Mouse (Mus musculus) gastrocnemius, postnatal 4 days (tissue): ENCODE results near the gene Ms4a6b. TPM values are rescaled to one million over a fixed set of nuclear protein-coding genes. Genes with fewer than 3 reads are reported as not detected.
"Not testable (repeated sequence)": the region's sequence is repeated elsewhere in the genome, so short reads cannot be mapped to it uniquely, and the experiment has no call there.

ENCODE experiments used
- DNase-seq, 2 experiments: peaks; one replicate each; pipeline ENCODE4 v3.0.0; 2021 to 2022; ENCODE audit warnings: low spot score in 2 of 2, mixed read lengths in 2 of 2
- long read RNA-seq, 2 experiments: library from polyadenylated mRNA; stranded (forward); transcript quantifications; one replicate each; pipeline ENCODE4 v2.0.0; 2021
- total RNA-seq, 2 experiments: library from RNA; stranded (reverse); gene quantifications; 2 replicates each; pipeline ENCODE4 v1.2.3; 2021

The Ms4a6b gene
- total RNA-seq: 1 to 10 TPM; 6.2 to 7.1 TPM
- long read RNA-seq, experiment 1, partial matches to known transcripts: 0 of 3 reads
- long read RNA-seq, experiment 1, other reads (novel, unspliced or antisense): 0 of 3 reads
- long read RNA-seq, experiment 2, transcript Ms4a6b-201 (7 exons, 1,687 nt): major isoform, 5 of 5 reads
- long read RNA-seq, experiment 2, partial matches to known transcripts: 0 of 5 reads
- long read RNA-seq, experiment 2, other reads (novel, unspliced or antisense): 0 of 5 reads

GRCm38 (mm10) chr19:11516246-11516645 lies at the start of gene Ms4a6b:
TSS of gene Ms4a6b (plus strand) at chr19:11516512.
- DNase-seq: no peak

DNA sequence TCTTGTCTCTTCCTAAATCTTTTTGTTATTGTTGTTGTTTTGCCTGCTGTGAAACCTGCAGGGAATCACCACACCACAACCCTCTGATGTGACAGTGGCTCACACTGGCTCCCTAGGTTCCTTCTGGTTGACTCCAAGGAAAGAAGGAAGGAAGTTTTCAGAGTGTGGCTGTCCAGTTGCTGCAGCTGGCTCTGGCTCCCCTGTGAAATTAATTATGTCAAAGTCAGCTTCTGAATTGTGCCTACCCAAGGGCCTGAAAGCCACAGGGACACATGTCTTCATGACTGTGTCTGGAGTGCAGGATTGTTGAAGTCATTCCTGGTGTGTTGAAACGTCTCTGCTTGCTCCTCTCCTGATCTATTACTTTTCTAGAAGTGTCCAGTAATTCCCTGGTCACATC lies 48.0 kb upstream of the Ms4a6b start:
- not testable (repeated sequence) for DNase-seq

DNA sequence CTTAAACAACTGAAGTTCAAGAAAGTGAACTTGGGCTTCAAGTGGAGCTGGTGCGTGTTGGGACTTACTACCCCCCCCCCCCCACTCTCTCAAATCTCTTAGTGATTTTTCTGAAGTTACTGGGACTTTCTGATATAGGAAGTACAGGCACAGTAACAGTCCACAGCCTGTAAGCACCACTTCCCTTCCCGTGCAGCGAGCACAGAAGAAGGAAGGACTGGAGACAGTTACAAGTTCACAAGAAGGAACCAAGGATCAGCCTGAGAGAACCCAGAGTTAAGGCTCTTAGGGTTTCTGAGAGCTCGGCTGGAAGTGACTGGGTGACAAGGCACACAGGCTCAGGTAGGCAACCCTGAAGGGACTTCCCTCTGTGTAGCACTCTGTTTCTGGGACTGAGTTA lies 47.1 kb upstream of the Ms4a6b start, which contains the start of gene Ms4a6c:
Gene Ms4a6c (plus strand): TSS at position 152 of the 400 bp plus-strand sequence.
- not testable (repeated sequence) for DNase-seq

- no peak for DNase-seq
These were observed 36.6 kb upstream of the Ms4a6b start for GRCm38 (mm10) chr19:11479714-11480113.

DNA sequence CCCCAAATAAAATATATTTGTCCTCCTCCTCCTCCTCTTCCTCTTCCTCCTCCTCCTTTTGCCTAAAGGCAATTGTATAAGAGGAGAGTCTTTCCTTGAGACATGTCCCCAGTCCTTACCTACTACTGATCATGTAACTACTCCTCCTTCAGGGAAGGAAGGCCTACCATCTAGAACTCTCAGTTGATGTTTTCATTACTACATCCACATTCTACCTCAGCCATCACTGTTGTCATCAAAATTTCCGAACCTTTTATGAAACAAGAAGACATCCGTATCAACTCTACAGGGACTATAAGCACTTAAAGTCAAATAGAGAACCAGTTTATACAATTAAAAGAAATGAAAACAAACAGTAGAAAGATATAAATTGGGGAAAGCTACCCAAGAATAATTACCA lies 33.6 kb upstream of the Ms4a6b start:
- DNase-seq: no peak

DNA sequence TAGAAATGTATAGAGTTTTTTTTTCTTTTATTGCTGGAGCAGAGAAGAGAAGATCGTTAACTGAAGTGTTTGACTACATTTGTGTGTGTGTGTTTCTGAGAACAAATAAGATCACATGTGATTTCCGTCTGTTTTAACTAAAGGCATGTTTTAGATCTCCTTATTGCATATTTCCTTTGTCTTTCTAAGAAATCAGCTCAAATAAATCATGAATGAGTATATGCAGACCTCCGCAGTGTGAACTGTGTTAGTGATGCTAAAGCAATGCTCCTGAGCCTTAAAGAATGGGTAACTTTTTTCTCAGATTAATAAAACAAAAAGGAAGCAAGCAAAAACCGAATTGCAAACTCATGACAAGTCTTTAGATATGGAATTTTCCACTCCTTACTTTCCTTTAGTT lies 32.4 kb upstream of the Ms4a6b start:
- no peak for DNase-seq

- no peak for DNase-seq
These were observed 31.9 kb upstream of the Ms4a6b start for GRCm38 (mm10) chr19:11484388-11484787.

DNA sequence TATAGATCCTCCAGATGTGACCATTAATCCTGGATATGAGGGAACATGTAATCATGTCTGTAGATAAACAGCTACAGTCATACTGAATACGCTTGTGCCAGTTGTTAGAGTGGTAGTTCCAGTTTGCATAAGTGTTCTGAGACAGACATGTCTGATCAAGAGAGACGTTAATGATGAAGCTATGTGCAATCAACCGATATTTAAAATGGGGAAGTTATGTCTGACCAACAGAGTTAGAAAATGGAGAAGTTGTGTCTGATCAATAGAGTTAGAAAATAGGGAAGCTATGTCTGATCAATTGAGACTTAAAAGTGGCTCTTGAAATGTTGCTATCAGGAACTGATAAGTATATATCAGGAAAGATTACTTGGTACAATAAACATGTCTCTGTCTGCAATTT lies 31.0 kb upstream of the Ms4a6b start:
- DNase-seq: no peak

GRCm38 (mm10) chr19:11485746-11486145 lies 30.6 kb upstream of the Ms4a6b start, which contains the start of gene Gm8369:
TSS of gene Gm8369 (plus strand) at chr19:11485938.
- no peak for DNase-seq

GRCm38 (mm10) chr19:11486599-11486998 lies 29.7 kb upstream of the Ms4a6b start:
- no peak for DNase-seq

DNA sequence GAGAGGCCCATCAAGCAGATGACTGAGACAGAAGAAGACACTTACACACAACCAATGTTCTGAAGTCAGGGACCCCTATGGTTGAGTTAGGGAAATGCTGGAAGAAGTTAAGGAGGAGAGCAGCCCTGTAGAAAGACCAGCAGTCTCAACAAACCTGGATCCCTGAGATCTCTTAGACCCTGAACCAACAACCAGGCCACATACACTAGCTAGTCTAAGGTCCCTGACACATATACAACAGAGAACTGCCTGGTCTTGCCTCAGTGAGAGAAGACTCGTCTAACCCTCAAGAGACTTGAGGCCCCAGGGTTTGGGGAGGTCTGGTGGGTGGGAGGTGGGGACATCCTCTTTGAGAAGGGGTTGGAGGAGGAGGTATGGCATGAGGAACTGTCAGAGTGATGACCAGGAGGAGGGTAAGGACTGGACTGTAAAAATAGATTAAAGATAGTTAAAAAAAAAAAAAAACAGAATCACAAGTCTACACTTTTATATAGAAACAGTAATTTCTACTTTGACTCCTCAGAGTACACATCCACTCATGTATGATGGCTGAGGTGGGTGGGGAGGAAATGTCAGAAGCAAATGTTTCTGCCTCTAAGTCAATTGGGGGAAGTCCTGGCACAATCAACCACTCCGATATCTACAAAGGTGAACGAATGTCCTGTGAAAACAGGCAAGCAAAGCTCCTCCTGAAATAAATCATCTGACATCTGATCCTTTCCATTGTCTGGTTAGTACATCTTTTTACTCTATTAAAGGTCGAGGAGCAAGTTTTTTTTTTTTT lies 24.7 kb upstream of the Ms4a6b start:
- DNase-seq: no peak

DNA sequence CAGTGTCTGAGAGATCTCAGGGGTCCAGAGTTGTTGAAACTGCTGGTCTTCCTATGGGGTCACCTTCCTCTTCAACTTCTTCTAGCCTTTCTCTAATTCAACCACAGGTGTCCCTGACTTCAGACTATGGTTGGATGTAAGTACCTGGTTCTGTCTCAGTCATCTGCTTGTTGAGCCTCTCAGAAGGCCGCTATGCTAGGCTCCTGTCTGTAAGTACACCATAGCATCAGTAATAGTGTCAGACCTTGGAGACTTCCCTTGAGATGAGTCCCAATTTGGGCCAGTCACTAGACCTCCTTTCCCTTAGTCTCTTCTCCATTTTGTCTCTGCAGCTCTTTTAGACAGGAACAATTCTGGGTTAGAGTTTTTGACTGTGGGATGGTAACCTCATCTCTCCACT lies 23.6 kb upstream of the Ms4a6b start:
- DNase-seq: no peak

DNA sequence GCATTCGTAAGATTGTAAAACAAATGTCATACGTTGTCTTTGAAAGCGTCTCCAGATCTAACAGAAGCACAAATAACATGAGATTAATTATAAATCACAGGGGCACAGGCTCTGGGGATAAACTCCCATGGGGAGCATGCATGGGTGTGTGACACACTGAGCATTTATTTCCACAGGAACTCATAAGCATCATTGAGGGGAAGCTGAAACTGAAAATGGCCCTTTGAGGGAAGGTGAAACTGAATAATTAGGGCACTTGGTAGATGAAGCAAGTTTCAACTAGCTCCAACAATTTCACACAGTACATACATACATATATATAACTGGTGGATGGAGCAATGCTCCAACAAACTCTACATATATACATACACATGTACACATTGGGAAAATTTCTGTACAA lies 21.8 kb upstream of the Ms4a6b start:
- no peak for DNase-seq

GRCm38 (mm10) chr19:11496361-11496760 lies 20.0 kb upstream of the Ms4a6b start:
- DNase-seq: no peak

DNA sequence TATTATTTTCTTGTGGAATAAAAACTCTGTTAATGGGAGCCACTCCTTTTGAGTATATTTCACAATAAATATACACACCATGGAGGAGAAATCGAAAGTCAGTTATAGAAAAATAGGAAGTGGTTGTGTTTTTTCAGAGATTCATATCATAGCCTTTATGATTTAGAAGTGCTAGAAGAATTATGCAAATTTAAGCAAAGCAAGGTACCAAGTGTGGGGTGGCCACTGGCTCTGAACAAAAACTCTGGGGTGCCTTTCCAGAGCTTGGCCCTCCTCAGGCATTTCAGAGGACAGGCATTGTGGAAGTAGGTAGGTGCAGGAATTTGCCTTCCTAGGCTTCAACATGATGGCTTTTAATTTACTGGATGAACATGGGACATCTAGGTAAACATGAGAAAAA lies 19.0 kb upstream of the Ms4a6b start:
- DNase-seq: not testable (repeated sequence)

DNA sequence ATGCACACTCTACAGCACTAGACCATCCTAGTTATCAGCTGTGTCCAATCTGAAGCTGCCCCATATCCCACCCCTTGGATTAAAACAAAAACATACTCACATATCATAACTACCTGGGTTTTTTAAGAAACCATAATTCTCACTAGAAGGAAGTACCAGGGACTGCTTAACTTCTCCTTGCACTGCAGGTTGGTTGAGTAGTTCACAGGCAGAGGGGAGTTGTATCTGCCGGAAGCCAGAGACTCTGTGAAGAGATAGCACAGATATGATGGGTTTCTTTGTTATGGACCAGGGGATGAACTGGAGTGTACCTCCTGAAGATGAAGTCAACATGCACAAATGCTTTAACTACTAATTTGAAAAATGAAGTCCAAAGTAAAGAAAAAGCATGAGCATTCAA lies 15.5 kb upstream of the Ms4a6b start:
- DNase-seq: no peak

GRCm38 (mm10) chr19:11501326-11501725 lies 15.0 kb upstream of the Ms4a6b start:
- no peak for DNase-seq

DNA sequence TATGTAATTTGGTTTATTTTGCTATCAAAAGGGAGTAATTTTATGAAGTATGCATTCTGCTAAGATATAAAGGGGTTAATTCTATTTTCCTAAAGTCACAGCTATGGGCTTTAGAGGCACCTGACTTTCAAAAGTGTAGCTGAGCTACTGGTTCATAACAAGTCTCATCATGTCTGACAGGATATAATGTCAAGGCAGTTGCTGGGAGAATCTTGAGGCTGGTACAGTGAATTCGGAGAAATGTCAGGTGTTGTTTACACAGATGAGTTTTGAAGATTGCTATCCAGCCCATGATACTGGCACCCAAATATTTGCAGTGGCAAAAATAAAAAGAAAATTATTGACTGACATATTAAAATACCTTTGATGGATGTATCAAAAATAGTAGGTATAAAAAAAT lies 11.5 kb upstream of the Ms4a6b start:
- DNase-seq: no peak

GRCm38 (mm10) chr19:11513458-11513857 lies 2.9 kb upstream of the Ms4a6b start:
- no peak for DNase-seq

DNA sequence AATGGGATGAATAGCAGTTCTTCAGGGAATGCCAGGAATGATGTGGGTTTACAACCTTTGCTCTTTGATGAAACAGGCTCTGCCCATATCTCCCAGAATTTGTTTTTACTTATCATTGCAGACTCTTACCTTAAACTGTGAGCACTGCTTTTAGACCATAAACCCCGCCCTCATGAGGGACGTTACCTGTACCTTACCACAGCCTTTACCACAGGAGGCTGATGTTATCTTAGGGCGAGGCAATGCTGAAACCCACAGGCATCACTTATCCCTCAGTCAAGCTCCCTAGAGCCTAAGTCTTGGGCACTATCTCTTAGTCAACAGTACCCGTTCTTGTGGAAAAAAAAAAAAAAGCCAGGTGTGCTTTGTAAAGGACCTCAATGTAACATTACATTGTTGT lies 533 bp downstream of the Ms4a6b start:
- DNase-seq: no peak

GRCm38 (mm10) chr19:11517373-11517772 lies 1.1 kb downstream of the Ms4a6b start:
- DNase-seq: not testable (repeated sequence)

- DNase-seq: not testable (repeated sequence)
These were observed 2.0 kb downstream of the Ms4a6b start for GRCm38 (mm10) chr19:11518356-11518755.

GRCm38 (mm10) chr19:11520146-11520545 lies 3.8 kb downstream of the Ms4a6b start:
- no peak for DNase-seq
